Comparison of ENCODE assay signal across 19 mouse cellular contexts in genomic region chr6:145035412-145035811, GRCm38 (mm10). TPM values are rescaled to one million over a fixed set of nuclear protein-coding genes. Genes with fewer than 3 reads are reported as not detected.
DNase-seq lines count a peak whose midpoint lies in the region.
"Had no signal": no experiment of that assay in that cellular context is flagged by ENCODE, and none has a peak within 500 bp of the region (broad histone marks: within the 10 kb centered on the region; RNA-seq: fewer than 3 reads in every experiment).

No protein-coding gene starts in this region.

- intact Hi-C loops in heart, postnatal 25 days (cut with DNase I), result no loop called here

- peak; percentile 80 to 84 for DNase-seq in adrenal gland, adult (ENCODE audit: inconsistent age in 2 of 2, low spot score in 1 of 2)
- DNase-seq in adrenal gland, postnatal 4 days (ENCODE audit: low spot score in 2 of 2), result no peak
- peak; percentile 39 for DNase-seq in ovary, postnatal 36 days (ENCODE audit: low spot score)
- DNase-seq in ovary, postnatal 14 days (ENCODE audit: low spot score), result no peak
- peak; percentile 62 for DNase-seq in adrenal gland, postnatal 10 days
- DNase-seq in heart, postnatal 25 days (ENCODE audit: low spot score), result no peak
- no peak for DNase-seq in cerebellum, postnatal 4 days (ENCODE audit: low spot score in 2 of 2)
- no peak for DNase-seq in neural tube, embryonic 10.5 days (ENCODE audit: extremely low spot score, low spot score)
- DNase-seq: cerebellum, adult 11-12 months; cerebellum, adult 9-11 months; gastrocnemius, adult 2 months; gastrocnemius, postnatal 36 days; heart, adult 18-20 months; kidney, postnatal 10 days; lung, embryonic 14.5 days; right cerebral cortex, postnatal 25 days; thymus, adult 18-20 months; thymus, postnatal 25 days had no signal

RNA-seq across cellular contexts. Expression of gene Bcat1, which starts 40.6 kb away (rescaled TPM):
- total RNA-seq in adrenal gland, postnatal 4 days (2021), result 10 to 100 TPM in 1 of 2 experiments, 1 to 10 TPM in 1; 8.9 to 10.4 TPM
- total RNA-seq in adrenal gland, postnatal 10 days (2021), result 1 to 10 TPM; 7.5 to 7.6 TPM
- 1 to 10 TPM; 1.5 to 1.6 TPM for total RNA-seq in heart, postnatal 25 days (2021)
- total RNA-seq: neutrophil, adult 5-6 weeks had no signal

Comparison
In these comparisons a context has a peak if more than half of its experiments do, and no peak if none do; other contexts are left out.
1. DNase-seq: peak in adrenal gland, adult (2 of 2), ovary, postnatal 36 days (single experiment) and adrenal gland, postnatal 10 days (single experiment); none in adrenal gland, postnatal 4 days (0 of 2), ovary, postnatal 14 days (single experiment), heart, postnatal 25 days (single experiment), cerebellum, postnatal 4 days (0 of 2) and neural tube, embryonic 10.5 days (single experiment).